Mouse (Mus musculus): Measurements from ENCODE around the gene Methig1.
A peak's percentile ranks its signal among the peaks of the same experiment; 100 is the strongest.
"Not testable (repeated sequence)": the region's sequence is repeated elsewhere in the genome, so short reads cannot be mapped to it uniquely, and the experiment has no call there.

Methig1 gene

DNA sequence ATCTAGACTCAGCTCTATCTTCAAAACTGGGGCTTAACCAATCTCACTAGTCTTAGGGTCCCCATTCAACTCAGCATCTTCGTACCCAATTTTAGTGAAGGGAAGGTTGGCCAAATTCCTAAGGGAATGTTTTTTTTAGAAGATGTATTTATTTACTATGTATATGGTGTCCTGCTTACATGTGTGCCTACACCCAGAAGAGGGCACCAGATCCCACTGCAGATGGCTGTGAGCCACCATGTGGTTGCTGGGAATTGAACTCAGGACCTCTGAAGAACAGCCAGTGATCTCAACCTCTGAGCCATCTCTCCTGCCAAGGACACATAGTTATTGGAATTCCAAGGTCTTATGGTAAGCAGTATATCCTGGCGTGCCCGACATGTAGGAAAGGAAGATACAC lies 42.6 kb downstream of the Methig1 start:
- no peak for DNase-seq (ENCODE audit: low read depth, low spot score)

GRCm38 (mm10) chr15:100400592-100401250 lies 47.8 kb downstream of the Methig1 start:
- no peak for DNase-seq (ENCODE audit: low read depth, low spot score)

DNA sequence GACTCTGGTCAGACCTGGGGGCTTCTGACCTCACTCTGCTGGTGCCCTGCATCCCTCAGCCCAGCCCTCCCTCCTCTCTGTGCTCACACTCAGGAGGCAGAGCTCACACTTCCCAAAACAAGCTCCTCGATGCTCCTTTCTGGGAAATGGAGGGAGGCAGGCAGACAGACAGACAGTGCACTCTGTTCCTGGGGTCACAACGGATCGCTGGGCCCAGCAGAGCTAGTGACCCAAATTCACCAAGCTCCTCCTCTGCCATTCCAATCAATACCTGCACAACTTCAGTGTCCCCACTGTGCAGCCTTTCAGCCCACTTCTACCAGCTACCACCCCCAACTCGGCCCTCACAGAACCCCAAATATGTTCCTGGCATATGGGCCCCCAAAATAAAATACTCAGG lies 48.9 kb downstream of the Methig1 start:
- no peak for DNase-seq (ENCODE audit: low read depth, low spot score)

DNA sequence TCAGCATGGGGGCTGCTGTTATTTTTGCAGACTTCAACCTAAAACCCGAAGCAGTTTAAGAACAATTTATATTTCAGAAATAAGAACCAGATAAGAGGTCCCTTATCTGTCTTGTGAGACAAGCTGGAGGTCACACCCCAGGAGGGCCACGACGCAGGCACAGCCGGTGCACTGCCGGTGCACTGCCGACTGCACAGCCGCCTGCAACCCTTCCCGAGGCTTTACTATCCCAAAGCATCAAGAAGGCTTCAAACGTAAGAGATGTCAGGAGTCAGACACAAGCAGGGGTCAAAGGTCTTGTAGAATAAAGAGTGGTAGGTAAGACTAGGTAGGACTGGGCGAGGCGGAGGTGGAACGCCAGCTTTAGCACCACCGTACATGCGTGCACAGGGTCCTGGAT lies 49.4 kb downstream of the Methig1 start:
- no peak for DNase-seq (ENCODE audit: low read depth, low spot score)

GRCm38 (mm10) chr15:100402798-100403197 lies 49.8 kb downstream of the Methig1 start:
- DNase-seq (ENCODE audit: low read depth, low spot score): no peak

DNA sequence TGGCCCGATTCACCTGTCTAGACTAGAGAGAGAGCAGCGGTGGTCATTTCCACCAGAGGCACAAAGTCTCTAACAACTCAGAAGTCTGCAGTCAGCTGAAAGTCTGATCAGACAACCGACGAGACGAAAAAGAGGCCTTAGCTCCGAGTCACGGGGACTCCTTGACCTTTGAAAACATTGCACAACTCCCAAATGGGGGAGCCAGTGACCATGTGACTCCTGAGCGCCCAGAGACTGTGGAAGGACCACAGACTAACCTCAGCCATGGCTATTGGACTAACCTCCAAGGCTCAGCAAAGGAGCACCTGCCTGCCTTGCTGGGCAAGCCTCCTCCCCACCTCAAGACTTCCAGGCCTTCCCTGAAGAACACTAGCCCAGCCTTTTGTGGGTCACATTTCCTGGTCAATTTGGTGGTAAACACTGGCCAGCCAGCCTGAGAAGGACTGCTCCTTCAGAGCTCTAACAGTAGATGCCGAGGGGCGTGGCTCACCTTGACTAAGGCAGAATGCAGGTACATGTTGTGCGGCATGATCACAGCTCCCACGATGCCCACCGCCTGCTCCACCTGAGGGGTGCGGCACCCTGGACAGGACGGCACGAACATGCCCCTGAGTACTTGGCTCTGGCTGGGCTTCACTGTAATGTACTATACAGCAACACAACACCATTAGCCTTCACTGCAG lies 50.5 kb downstream of the Methig1 start:
- no peak for DNase-seq (ENCODE audit: low read depth, low spot score)

DNA sequence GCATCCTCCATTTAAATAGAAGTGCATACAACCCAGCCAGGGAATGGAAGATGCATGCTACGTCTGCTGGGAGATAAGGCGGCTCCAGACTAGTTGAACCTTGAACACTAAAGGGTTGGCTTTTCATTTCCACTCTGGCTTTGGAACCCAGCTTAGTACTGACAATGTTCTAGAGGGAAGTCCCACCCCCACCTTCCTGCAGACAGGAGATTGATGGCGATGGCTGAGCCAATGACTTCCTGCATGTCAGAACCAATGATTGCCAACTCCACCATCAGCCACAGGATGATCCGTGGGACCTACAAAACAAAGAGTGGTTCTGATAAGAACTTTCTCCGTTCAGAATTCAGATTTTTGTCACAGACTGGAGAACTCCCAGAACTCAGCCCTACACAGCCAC lies 53.1 kb downstream of the Methig1 start:
- DNase-seq (ENCODE audit: low read depth, low spot score): peak; percentile 88

DNA sequence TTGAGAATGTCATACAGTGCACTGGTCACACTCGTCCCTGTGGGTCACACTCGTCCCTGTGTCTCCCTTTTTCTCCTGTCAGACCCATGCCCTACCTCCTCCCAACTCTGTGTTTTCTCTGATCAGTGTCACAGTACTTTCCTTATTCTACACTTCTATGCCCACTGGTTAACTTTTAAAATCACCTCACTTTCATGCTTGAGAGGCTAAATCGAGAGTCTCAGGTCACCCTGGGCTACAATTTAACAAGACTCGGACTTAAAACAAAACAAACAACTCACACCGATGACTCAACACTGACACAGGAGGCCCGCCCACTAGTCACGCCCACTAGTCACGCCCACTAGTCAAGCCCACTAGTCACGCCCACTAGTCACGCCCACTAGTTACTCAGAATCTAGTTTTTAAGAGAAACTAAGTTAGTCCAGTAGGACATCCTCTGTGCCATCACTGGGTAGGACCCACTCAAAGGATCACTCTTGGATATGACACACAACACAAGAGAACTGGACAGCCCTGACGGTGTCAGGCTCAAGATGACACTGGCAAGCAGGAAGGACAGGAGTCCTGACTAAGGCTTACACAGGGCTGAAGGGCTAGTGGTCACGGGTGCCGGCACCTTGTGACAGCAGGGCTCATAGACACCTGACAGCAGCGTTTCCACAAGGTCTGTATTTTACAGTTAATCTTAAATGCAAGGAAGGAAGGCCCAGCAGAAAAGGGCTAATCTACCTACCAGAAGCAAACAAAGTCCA lies 58.1 kb downstream of the Methig1 start:
- DNase-seq (ENCODE audit: low read depth, low spot score): no peak

- no peak for DNase-seq (ENCODE audit: low read depth, low spot score)
Observed at GRCm38 (mm10) chr15:100411731-100412130, 58.8 kb downstream of the Methig1 start.

DNA sequence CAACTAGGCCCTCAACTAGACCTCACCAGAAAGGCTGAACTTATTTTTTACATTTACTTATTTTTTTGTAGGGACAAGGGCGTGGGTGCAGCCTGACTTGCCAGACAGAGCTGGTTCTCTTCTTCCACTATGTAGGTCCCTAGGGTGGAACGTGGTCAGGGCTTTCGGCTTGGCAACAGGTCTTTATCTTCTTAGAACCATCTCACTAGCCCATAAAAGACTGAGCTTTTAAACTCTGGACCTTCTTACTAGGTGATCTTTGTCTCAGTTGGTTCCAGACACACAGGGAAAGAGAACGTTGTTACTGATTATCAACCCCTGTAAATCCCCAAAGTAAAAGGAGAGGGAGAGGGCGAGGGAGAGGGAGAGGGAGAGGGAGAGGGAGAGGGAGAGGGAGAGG lies 60.4 kb downstream of the Methig1 start:
- DNase-seq (ENCODE audit: low read depth, low spot score): no peak

DNA sequence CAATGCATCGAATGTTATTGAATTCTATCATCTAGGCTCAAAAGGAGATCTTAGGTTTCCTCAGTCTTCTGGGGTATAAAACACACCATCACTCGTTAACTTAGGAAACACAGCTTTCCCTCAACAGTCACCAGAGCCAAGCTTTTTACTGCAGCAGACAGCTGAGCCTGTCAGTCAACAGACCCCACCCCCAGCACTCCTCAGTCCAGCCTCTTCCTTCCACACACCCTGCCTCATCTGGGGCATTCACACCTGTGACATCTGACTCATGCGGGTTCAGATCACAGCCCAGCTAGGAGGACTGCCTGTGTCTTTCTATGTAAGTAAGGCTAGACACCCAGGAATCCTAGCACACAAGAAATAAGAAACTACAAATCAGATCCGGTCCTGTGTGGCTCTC lies 61.1 kb downstream of the Methig1 start:
- DNase-seq (ENCODE audit: low read depth, low spot score): no peak

GRCm38 (mm10) chr15:100414942-100415341 lies 62.0 kb downstream of the Methig1 start:
- no peak for DNase-seq (ENCODE audit: low read depth, low spot score)

GRCm38 (mm10) chr15:100415684-100416083 lies 62.7 kb downstream of the Methig1 start:
- DNase-seq (ENCODE audit: low read depth, low spot score): no peak

GRCm38 (mm10) chr15:100417854-100418450 lies 65.0 kb downstream of the Methig1 start:
- DNase-seq (ENCODE audit: low read depth, low spot score): no peak

GRCm38 (mm10) chr15:100419311-100419710 lies 66.4 kb downstream of the Methig1 start:
- no peak for DNase-seq (ENCODE audit: low read depth, low spot score)

DNA sequence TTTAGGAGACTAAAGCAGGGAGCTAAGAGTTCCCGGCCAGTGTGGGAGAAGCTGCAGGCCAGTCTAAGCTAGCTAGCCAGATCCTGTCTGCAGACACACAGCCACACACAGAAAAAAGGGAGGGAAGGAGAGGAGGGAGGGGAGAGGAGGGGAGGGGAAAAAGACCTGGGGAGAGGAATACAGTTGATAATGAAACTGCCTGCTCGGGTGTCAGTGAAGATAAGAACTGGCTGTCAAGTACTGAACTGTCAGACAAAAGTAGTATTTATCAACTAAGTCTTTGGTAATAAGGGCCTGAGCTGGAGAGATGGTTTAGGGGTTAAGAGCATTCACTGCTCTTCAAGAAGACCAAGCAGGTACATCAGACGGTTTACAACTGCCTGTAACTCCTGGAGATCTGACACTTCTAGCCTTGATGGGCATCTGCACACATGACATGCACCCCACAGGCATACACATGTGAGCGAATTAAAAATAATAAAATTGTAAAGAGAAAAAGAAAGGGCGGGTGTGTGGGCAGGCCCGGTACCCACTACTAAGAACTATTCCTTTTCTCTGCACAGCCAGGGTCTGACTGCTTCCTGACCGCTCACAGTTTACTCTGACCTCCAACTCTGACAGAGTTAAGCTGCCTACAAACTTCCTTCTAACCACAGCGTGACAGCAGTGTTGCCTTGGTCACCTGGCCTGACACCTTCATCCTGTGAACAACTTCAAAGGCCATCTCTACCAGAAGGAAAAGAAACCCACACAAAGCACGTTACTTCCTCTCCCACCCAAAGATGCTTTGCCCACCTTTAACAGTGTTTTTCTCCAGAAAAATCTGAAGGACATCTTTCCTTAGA lies 67.2 kb downstream of the Methig1 start:
- no peak for DNase-seq (ENCODE audit: low read depth, low spot score)

DNA sequence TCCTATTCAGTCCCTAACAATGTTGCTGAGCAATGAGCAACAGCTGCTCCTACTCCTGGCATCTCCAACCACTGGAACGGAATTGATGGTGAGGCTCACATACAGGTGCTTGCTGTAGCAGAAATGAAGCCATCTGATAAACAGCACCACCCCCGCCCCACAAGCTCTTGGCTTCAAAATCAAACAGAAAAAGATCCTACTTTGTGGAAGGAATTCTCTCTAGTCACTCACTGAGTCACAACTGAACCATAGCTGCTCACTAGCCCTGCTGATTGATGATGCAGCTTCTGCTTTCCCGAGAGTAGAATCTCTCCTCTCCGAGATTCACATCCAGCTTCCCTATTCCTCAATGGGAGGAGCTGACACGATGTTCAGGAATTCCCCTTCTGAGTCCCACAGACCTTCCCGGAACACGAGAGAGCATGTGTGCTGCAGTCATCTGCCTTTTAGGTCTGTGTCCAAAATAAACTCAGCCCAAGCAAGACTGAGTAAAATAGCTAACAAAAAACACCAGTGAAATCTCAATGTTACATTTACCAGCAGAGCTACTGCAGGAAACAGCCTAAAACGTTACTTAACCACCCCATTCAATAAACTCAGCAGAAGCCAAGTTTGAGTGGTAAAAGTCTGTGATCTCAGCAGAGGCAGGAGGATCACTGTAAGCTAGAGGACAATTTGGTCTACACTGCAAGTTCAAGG lies 68.3 kb downstream of the Methig1 start:
- DNase-seq (ENCODE audit: low read depth, low spot score): no peak

DNA sequence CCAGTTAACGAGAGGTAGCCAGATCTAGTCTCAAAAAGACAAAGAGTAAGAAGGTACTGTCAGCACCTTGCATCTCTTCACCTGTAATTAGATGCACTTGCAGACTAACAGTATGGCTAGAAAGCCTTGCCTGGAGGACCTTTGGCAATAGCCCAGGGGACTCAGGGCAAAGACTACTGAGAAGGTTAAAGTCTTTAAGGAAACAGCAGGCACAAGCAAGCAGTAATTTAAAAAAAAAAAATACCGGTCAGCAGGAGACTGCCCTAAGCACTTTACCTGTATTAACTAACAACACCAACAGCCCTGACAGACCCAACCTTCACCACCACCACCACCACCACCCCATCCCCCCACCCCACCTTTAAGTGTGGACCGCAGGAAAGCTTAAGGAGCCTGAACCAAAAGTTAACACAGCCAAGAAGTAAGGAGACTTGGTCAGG lies 68.8 kb downstream of the Methig1 start, which contains the start of gene Gm5475:
TSS of gene Gm5475 (plus strand) at position 390 of the 440 bp plus-strand sequence.
- DNase-seq (ENCODE audit: low read depth, low spot score): not testable (repeated sequence)

GRCm38 (mm10) chr15:100422476-100422875 lies 69.5 kb downstream of the Methig1 start:
- peak; percentile 61 for DNase-seq (ENCODE audit: low read depth, low spot score)
